Mouse (Mus musculus) monocyte, adult 2 months (primary cell): Measurements from ENCODE around the gene Olfm1.

Source experiments
- DNase-seq, 2 experiments: peaks; one replicate each; pipeline ENCODE4 v3.0.0; 2022; ENCODE audit warnings: low spot score in 2 of 2, low read depth in 1 of 2

Olfm1 gene

GRCm38 (mm10) chr2:28204677-28205466 is 12.1 kb downstream of the Olfm1 start:
- no peak for DNase-seq

GRCm38 (mm10) chr2:28205467-28205805 is 12.6 kb downstream of the Olfm1 start:
- DNase-seq: peak; percentile 48 to 69

GRCm38 (mm10) chr2:28205870-28206421 is 13.2 kb downstream of the Olfm1 start:
- no peak for DNase-seq

- no peak for DNase-seq
Observed at GRCm38 (mm10) chr2:28206472-28206871, 13.7 kb downstream of the Olfm1 start.

GRCm38 (mm10) chr2:28207200-28207750 is 14.5 kb downstream of the Olfm1 start:
- no peak for DNase-seq

- no peak for DNase-seq
Observed at GRCm38 (mm10) chr2:28208130-28208745, 15.4 kb downstream of the Olfm1 start.

- no peak for DNase-seq
Observed at GRCm38 (mm10) chr2:28209211-28209610, 16.4 kb downstream of the Olfm1 start.

- no peak for DNase-seq
Observed at GRCm38 (mm10) chr2:28209653-28210052, 16.9 kb downstream of the Olfm1 start.

- no peak for DNase-seq
Observed at GRCm38 (mm10) chr2:28210273-28210672, 17.5 kb downstream of the Olfm1 start.

GRCm38 (mm10) chr2:28211531-28212281 is 18.9 kb downstream of the Olfm1 start:
- no peak for DNase-seq

GRCm38 (mm10) chr2:28212911-28213310 is 20.1 kb downstream of the Olfm1 start:
- no peak for DNase-seq

- DNase-seq: no peak
Observed at GRCm38 (mm10) chr2:28216211-28216775, 23.5 kb downstream of the Olfm1 start.

- DNase-seq: no peak
Observed at GRCm38 (mm10) chr2:28217783-28218182, 25.0 kb downstream of the Olfm1 start.

GRCm38 (mm10) chr2:28218651-28219356 is 26.0 kb downstream of the Olfm1 start:
- no peak for DNase-seq

GRCm38 (mm10) chr2:28219625-28220024 is 26.8 kb downstream of the Olfm1 start:
- DNase-seq: no peak

GRCm38 (mm10) chr2:28221803-28222202 is 29.0 kb downstream of the Olfm1 start:
- DNase-seq: no peak

GRCm38 (mm10) chr2:28224819-28225218 is 32.0 kb downstream of the Olfm1 start:
- no peak for DNase-seq

GRCm38 (mm10) chr2:28225906-28226305 is 33.1 kb downstream of the Olfm1 start:
- no peak for DNase-seq

- no peak for DNase-seq
Observed at GRCm38 (mm10) chr2:28226971-28227370, 34.2 kb downstream of the Olfm1 start.

- no peak for DNase-seq
Observed at GRCm38 (mm10) chr2:28227589-28228191, 34.9 kb downstream of the Olfm1 start.
